Mouse (Mus musculus) adrenal gland, postnatal 25 days (tissue): ENCODE data around the gene Scg5. TPM values are rescaled to one million over a fixed set of nuclear protein-coding genes. Genes with fewer than 3 reads are reported as not detected.

Source experiments
- DNase-seq: peaks from one replicate; pipeline ENCODE4 v3.0.0; 2021; ENCODE audit warnings: mixed read lengths
- long read RNA-seq: library from polyadenylated mRNA; stranded (forward); transcript quantifications from one replicate; pipeline ENCODE4 v2.0.0, GENCODE M21; 2021
- total RNA-seq: library from RNA; stranded (reverse); gene quantifications from 2 replicates; pipeline ENCODE4 v1.2.3, GENCODE M21; 2021

The Scg5 gene
- total RNA-seq = 32.6 and 46.0 TPM in 2 replicates
- long read RNA-seq, transcript Scg5-201 (6 exons, 1,208 nt) = major isoform, 23 of 37 reads
- long read RNA-seq, partial matches to known transcripts = 11 of 37 reads
- long read RNA-seq, other reads (novel, unspliced or antisense) = 3 of 37 reads

GRCm38 (mm10) chr2:113828943-113829882 is at the start of gene Scg5:
Gene Scg5, minus strand, starts transcription at chr2:113829121.
- DNase-seq = peak; percentile 66

GRCm38 (mm10) chr2:113870115-113870514 is 41.2 kb upstream of the Scg5 start:
- no peak for DNase-seq

GRCm38 (mm10) chr2:113868404-113868803 is 39.5 kb upstream of the Scg5 start:
- DNase-seq = no peak

GRCm38 (mm10) chr2:113866155-113866554 is 37.2 kb upstream of the Scg5 start:
- DNase-seq = no peak

GRCm38 (mm10) chr2:113849141-113849540 is 20.2 kb upstream of the Scg5 start:
- no peak for DNase-seq

GRCm38 (mm10) chr2:113848245-113849121 is 19.6 kb upstream of the Scg5 start, which contains the start of gene Arhgap11a:
Gene Arhgap11a, minus strand, starts transcription at chr2:113848661.
- DNase-seq = peak; percentile 87

- DNase-seq = no peak
Measured at GRCm38 (mm10) chr2:113847678-113848244, 18.8 kb upstream of the Scg5 start.

- DNase-seq = no peak
Measured at GRCm38 (mm10) chr2:113845081-113845480, 16.2 kb upstream of the Scg5 start.

GRCm38 (mm10) chr2:113841656-113842437 is 12.9 kb upstream of the Scg5 start:
- DNase-seq = no peak

- DNase-seq = no peak
Measured at GRCm38 (mm10) chr2:113839488-113839887, 10.6 kb upstream of the Scg5 start.

GRCm38 (mm10) chr2:113835219-113835618 is 6.3 kb upstream of the Scg5 start:
- DNase-seq = no peak

- DNase-seq = no peak
Measured at GRCm38 (mm10) chr2:113828086-113828942, 607 bp downstream of the Scg5 start.

- DNase-seq = no peak
Measured at GRCm38 (mm10) chr2:113823909-113824308, 5.0 kb downstream of the Scg5 start.

- DNase-seq = no peak
Measured at GRCm38 (mm10) chr2:113822367-113822766, 6.6 kb downstream of the Scg5 start.

- DNase-seq = no peak
Measured at GRCm38 (mm10) chr2:113821176-113821734, 7.7 kb downstream of the Scg5 start.

- DNase-seq = no peak
Measured at GRCm38 (mm10) chr2:113820117-113820516, 8.8 kb downstream of the Scg5 start.

- DNase-seq = no peak
Measured at GRCm38 (mm10) chr2:113817681-113818606, 11.0 kb downstream of the Scg5 start.

- DNase-seq = peak; percentile 81
Measured at GRCm38 (mm10) chr2:113807640-113808039, 21.3 kb downstream of the Scg5 start.
